Mouse (Mus musculus): ENCODE results near the gene Itgb1bp1. TPM values are rescaled to one million over a fixed set of nuclear protein-coding genes. Genes with fewer than 3 reads are reported as not detected.

The Itgb1bp1 gene
- polyA plus RNA-seq, 1 experiment from 2014 or later, result 50.9 TPM

GRCm38 (mm10) chr12:21329661-21330400, 43.7 kb upstream of the Itgb1bp1 start:
- Histone ChIP-seq H3K36me3 (ENCODE audit: insufficient read depth, low read length) (peaks cover 63% of the 10 kb centered on the region), H3K4me3 (replicated peaks; ENCODE audit: low read depth, low read length) (no peak overlapping the region), H3K4me2 (ENCODE audit: low read length) (no peak overlapping the region), H3K9me3 (replicated peaks; ENCODE audit: low read length) (no peaks in the 10 kb centered on the region), H3K4me1 (replicated peaks; ENCODE audit: insufficient read depth, low read length) (no peaks in the 10 kb centered on the region), H3K9ac (ENCODE audit: low read depth, low read length) (no peak overlapping the region), H3K27ac (no peak overlapping the region), H3K27me3 (ENCODE audit: insufficient read depth, low read length) (no peaks in the 10 kb centered on the region)
- no peak for TF ChIP-seq CTCF (IDR thresholded peaks at IDR 0.05; ENCODE audit: low read depth)
- DNase-seq (ENCODE audit: low spot score) (no peak), ATAC-seq (replicated peaks; ENCODE audit: low FRiP score, low read depth) (no peak)
- WGBS, result 85% methylated on average over 9 of the region's 9 CpGs

GRCm38 (mm10) chr12:21326325-21326724, 40.2 kb upstream of the Itgb1bp1 start:
- no peaks in the 10 kb centered on the region for H3K9me3 ChIP-seq (replicated peaks; ENCODE audit: low read length)
- H3K9ac ChIP-seq (ENCODE audit: low read depth, low read length), result no peak overlapping the region
- 84% methylated on average over 3 of the region's 3 CpGs for WGBS
- no peaks in the 10 kb centered on the region for H3K27me3 ChIP-seq (ENCODE audit: insufficient read depth, low read length)
- DNase-seq (ENCODE audit: low spot score) (no peak), ATAC-seq (replicated peaks; ENCODE audit: low FRiP score, low read depth) (no peak)
- no peak overlapping the region for H3K27ac ChIP-seq
- H3K4me2 ChIP-seq (ENCODE audit: low read length), result no peak overlapping the region
- no peak for TF ChIP-seq CTCF (IDR thresholded peaks at IDR 0.05; ENCODE audit: low read depth)
- H3K4me3 ChIP-seq (replicated peaks; ENCODE audit: low read depth, low read length), result no peak overlapping the region
- peaks cover 58% of the 10 kb centered on the region for H3K36me3 ChIP-seq (ENCODE audit: insufficient read depth, low read length)
- H3K4me1 ChIP-seq (replicated peaks; ENCODE audit: insufficient read depth, low read length), result no peaks in the 10 kb centered on the region

- no peak overlapping the region for H3K4me2 ChIP-seq (ENCODE audit: low read length)
- H3K9me3 ChIP-seq (replicated peaks; ENCODE audit: low read length), result no peaks in the 10 kb centered on the region
- no peaks in the 10 kb centered on the region for H3K4me1 ChIP-seq (replicated peaks; ENCODE audit: insufficient read depth, low read length)
- no peak for TF ChIP-seq CTCF (IDR thresholded peaks at IDR 0.05; ENCODE audit: low read depth)
- no peak overlapping the region for H3K4me3 ChIP-seq (replicated peaks; ENCODE audit: low read depth, low read length)
- H3K27ac ChIP-seq, result no peak overlapping the region
- H3K9ac ChIP-seq (ENCODE audit: low read depth, low read length), result no peak overlapping the region
- ATAC-seq (replicated peaks; ENCODE audit: low FRiP score, low read depth) (no peak), DNase-seq (ENCODE audit: low spot score) (no peak)
- WGBS, result 94% methylated on average over 8 of the region's 8 CpGs
- no peaks in the 10 kb centered on the region for H3K27me3 ChIP-seq (ENCODE audit: insufficient read depth, low read length)
- peaks cover 61% of the 10 kb centered on the region for H3K36me3 ChIP-seq (ENCODE audit: insufficient read depth, low read length)
Observed at GRCm38 (mm10) chr12:21325266-21325665, 39.2 kb upstream of the Itgb1bp1 start.

GRCm38 (mm10) chr12:21324101-21324500, 38.0 kb upstream of the Itgb1bp1 start:
- Histone ChIP-seq H3K4me3 (replicated peaks; ENCODE audit: low read depth, low read length) (no peak overlapping the region), H3K9ac (ENCODE audit: low read depth, low read length) (no peak overlapping the region), H3K4me2 (ENCODE audit: low read length) (no peak overlapping the region), H3K27ac (no peak overlapping the region), H3K27me3 (ENCODE audit: insufficient read depth, low read length) (no peaks in the 10 kb centered on the region), H3K9me3 (replicated peaks; ENCODE audit: low read length) (no peaks in the 10 kb centered on the region), H3K4me1 (replicated peaks; ENCODE audit: insufficient read depth, low read length) (no peaks in the 10 kb centered on the region), H3K36me3 (ENCODE audit: insufficient read depth, low read length) (peaks cover 52% of the 10 kb centered on the region)
- DNase-seq (ENCODE audit: low spot score), result no peak
- TF ChIP-seq CTCF (IDR thresholded peaks at IDR 0.05; ENCODE audit: low read depth), result no peak
- ATAC-seq (replicated peaks; ENCODE audit: low FRiP score, low read depth), result no peak
- WGBS, result 77% methylated on average over 5 of the region's 5 CpGs

- no peak for TF ChIP-seq CTCF (IDR thresholded peaks at IDR 0.05; ENCODE audit: low read depth)
- DNase-seq (ENCODE audit: low spot score) (no peak), ATAC-seq (replicated peaks; ENCODE audit: low FRiP score, low read depth) (no peak)
- peaks cover 47% of the 10 kb centered on the region for H3K36me3 ChIP-seq (ENCODE audit: insufficient read depth, low read length)
- no peak overlapping the region for H3K4me3 ChIP-seq (replicated peaks; ENCODE audit: low read depth, low read length)
- WGBS, result 83% methylated on average over 9 of the region's 9 CpGs
- H3K27me3 ChIP-seq (ENCODE audit: insufficient read depth, low read length), result no peaks in the 10 kb centered on the region
- H3K4me1 ChIP-seq (replicated peaks; ENCODE audit: insufficient read depth, low read length), result no peaks in the 10 kb centered on the region
- H3K27ac ChIP-seq, result no peak overlapping the region
- H3K9ac ChIP-seq (ENCODE audit: low read depth, low read length), result no peak overlapping the region
- no peaks in the 10 kb centered on the region for H3K9me3 ChIP-seq (replicated peaks; ENCODE audit: low read length)
- no peak overlapping the region for H3K4me2 ChIP-seq (ENCODE audit: low read length)
Observed at GRCm38 (mm10) chr12:21322856-21323255, 36.8 kb upstream of the Itgb1bp1 start.

GRCm38 (mm10) chr12:21322296-21322695, 36.2 kb upstream of the Itgb1bp1 start:
- Histone ChIP-seq H3K27ac (no peak overlapping the region), H3K4me3 (replicated peaks; ENCODE audit: low read depth, low read length) (no peak overlapping the region), H3K36me3 (ENCODE audit: insufficient read depth, low read length) (peaks cover 43% of the 10 kb centered on the region), H3K4me2 (ENCODE audit: low read length) (no peak overlapping the region), H3K4me1 (replicated peaks; ENCODE audit: insufficient read depth, low read length) (no peaks in the 10 kb centered on the region), H3K9ac (ENCODE audit: low read depth, low read length) (no peak overlapping the region), H3K9me3 (replicated peaks; ENCODE audit: low read length) (no peaks in the 10 kb centered on the region), H3K27me3 (ENCODE audit: insufficient read depth, low read length) (no peaks in the 10 kb centered on the region)
- ATAC-seq (replicated peaks; ENCODE audit: low FRiP score, low read depth) (no peak), DNase-seq (ENCODE audit: low spot score) (no peak)
- 85% methylated on average over 4 of the region's 4 CpGs for WGBS
- no peak for TF ChIP-seq CTCF (IDR thresholded peaks at IDR 0.05; ENCODE audit: low read depth)

Data from kidney, postnatal 0 days (tissue).